Mouse (Mus musculus) common myeloid progenitor, adult 5-6 weeks (primary cell): Measurements from ENCODE around the gene Inca1. TPM values are rescaled to one million over a fixed set of nuclear protein-coding genes. Genes with fewer than 3 reads are reported as not detected.

Source experiments
- ATAC-seq: replicated peaks from 2 replicates; pipeline ENCODE4 v1.8.0; 2016; ENCODE audit warnings: low read depth, mild to moderate bottlenecking, moderate TSS enrichment, inconsistent platforms; ENCODE audit not compliant: poor library complexity, severe bottlenecking
- total RNA-seq: library from RNA; stranded (forward); fragments of 200-1000, 187-1606 nt; gene quantifications from 2 replicates; pipeline ENCODE4 v1.2.3, GENCODE M21; 2017

Gene Inca1
- total RNA-seq, 1 experiment from 2014 or later, result not detected

DNA sequence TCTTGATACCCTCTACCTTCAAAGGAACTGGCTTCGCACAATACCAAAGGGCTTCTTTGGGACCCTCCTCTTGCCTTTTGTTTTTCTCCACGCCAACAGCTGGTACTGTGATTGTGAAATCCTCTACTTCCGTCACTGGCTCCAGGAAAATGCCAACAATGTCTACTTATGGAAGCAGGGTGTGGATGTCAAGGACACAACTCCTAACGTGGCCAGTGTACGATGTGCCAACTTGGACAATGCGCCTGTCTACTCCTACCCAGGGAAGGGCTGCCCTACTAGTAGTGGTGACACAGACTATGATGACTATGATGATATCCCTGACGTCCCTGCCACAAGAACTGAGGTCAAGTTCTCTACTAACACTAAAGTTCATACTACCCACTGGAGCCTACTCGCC is 60.0 kb downstream of the Inca1 start:
- ATAC-seq, result no peak

DNA sequence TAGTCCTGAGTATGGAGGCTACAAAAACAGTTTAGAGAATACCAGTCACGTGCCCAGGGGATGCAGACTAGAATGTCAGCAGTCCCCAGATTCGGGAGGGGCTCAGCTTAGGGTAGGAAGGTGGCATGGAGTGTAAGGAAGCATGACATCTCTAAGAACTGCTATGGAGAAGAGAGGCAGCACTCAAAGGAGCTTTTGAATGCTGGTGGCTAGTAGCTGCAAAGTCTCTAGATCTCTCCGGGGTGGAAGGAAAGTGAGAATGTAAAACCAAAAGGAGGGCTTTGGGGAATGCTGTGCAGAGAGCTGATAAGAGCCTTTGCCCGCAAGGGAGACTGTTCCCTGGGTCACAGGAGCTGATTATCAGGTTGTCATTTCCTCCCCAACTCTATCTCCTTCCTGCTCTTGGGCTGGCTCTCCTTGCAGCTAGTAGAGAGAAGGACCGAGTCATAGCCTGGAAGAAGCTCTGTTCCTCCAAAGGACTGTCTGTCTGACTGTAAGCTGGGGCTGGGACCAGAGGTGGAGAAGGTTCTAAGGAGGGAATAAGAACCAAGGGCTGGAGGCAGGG is 61.2 kb downstream of the Inca1 start, which contains the start of gene Gp1ba:
Gp1ba (plus strand) TSS at position 409 of the 565 bp plus-strand sequence.
- peak; percentile 95 for ATAC-seq

Other genes with a start within 250 kb of the Inca1 start
- gene Med11, start 248.2 kb downstream of the Inca1 start, total RNA-seq, result 36.3 and 43.1 TPM in 2 replicates
- gene Zmynd15, start 240.7 kb downstream of the Inca1 start, total RNA-seq, result not detected in 2 replicates
- gene Cxcl16, start 240.2 kb downstream of the Inca1 start, total RNA-seq, result not detected in 2 replicates
- gene Tm4sf5, start 194.9 kb downstream of the Inca1 start, total RNA-seq, result not detected in 2 replicates
- not detected in 2 replicates for gene Vmo1, start 185.5 kb downstream of the Inca1 start, total RNA-seq
- gene Gltpd2, start 181.0 kb downstream of the Inca1 start, total RNA-seq, result not detected in 2 replicates
- 218 and 223 TPM in 2 replicates for gene Psmb6, start 174.8 kb downstream of the Inca1 start, total RNA-seq
- not detected in 2 replicates for gene Gm40193, start 167.2 kb downstream of the Inca1 start, total RNA-seq
- gene Pld2, start 160.1 kb downstream of the Inca1 start, total RNA-seq, result 1.2 and 2.7 TPM in 2 replicates
- gene Mink1, start 137.3 kb downstream of the Inca1 start, total RNA-seq, result 30.8 and 33.5 TPM in 2 replicates
- not detected in 2 replicates for gene 4930544D05Rik, start 84.3 kb downstream of the Inca1 start, total RNA-seq
- 0.37 TPM in 1 of 2 replicates, not detected in the other for gene Chrne, start 80.9 kb downstream of the Inca1 start, total RNA-seq
- gene Gp1ba, start 61.0 kb downstream of the Inca1 start, total RNA-seq, result 0.58 and 3.2 TPM in 2 replicates
- gene Rnf167, start 52.9 kb downstream of the Inca1 start, total RNA-seq, result 56.9 and 65.8 TPM in 2 replicates
- gene Slc25a11, start 52.7 kb downstream of the Inca1 start, total RNA-seq, result 52.5 and 60.6 TPM in 2 replicates
- gene Pfn1, start 45.5 kb downstream of the Inca1 start, total RNA-seq, result 437 and 465 TPM in 2 replicates
- gene Eno3, start 43.0 kb downstream of the Inca1 start, total RNA-seq, result 8.9 and 10.0 TPM in 2 replicates
- gene Spag7, start 30.7 kb downstream of the Inca1 start, total RNA-seq, result 43.2 and 53.2 TPM in 2 replicates
- gene Camta2, start 12.1 kb downstream of the Inca1 start, total RNA-seq, result 5.3 and 13.3 TPM in 2 replicates
- gene Kif1c, start 393 bp upstream of the Inca1 start, total RNA-seq, result 4.7 and 8.6 TPM in 2 replicates
- 2.3 and 4.2 TPM in 2 replicates for gene Zfp3, start 64.1 kb upstream of the Inca1 start, total RNA-seq
- gene Scimp, start 112.4 kb upstream of the Inca1 start, total RNA-seq, result not detected in 2 replicates
- 63.2 and 68.4 TPM in 2 replicates for gene Rabep1, start 144.6 kb upstream of the Inca1 start, total RNA-seq